Mouse (Mus musculus): ENCODE results near the gene Apoc1.

Gene Apoc1

GRCm38 (mm10) chr7:19651063-19651786, 41.2 kb downstream of the Apoc1 start:
- DNase-seq (ENCODE audit: low read depth in 2 of 2, low spot score in 2 of 2): no peak

- DNase-seq (ENCODE audit: low read depth in 2 of 2, low spot score in 2 of 2): no peak
Observed at GRCm38 (mm10) chr7:19641223-19641622, 51.2 kb downstream of the Apoc1 start.

Measured in CD8-positive naive resting alpha-beta T cell, adult 2 months (primary cell).